Mouse (Mus musculus): ENCODE data around the gene Nadk2. TPM values are rescaled to one million over a fixed set of nuclear protein-coding genes. Genes with fewer than 3 reads are reported as not detected.

Nadk2 gene
- total RNA-seq, 1 experiment: 48.3 TPM

DNA sequence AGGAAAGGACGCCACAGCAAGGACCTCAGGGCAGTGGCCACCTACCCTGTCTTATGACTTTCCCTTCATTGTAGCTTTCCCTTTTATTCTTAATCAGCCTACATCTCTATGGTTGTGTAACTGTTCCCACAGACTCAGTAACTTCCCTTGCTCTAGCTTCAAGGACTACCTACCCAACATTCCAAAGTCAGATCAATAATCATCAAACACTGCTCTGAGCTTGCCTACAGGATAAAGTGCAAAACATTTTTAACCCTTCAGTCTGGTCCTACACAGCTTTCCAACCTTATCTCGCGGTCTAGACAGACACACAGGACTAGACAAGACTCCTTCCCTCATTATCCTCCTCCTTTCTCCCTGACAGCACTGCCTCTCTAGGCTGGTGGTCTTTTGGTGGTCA is 707 bp upstream of the Nadk2 start:
- Histone ChIP-seq H3K4me1 (ENCODE audit: control insufficient read depth in 2 of 2, insufficient read depth in 2 of 2, low read length in 2 of 2, poor library complexity in 1 of 2) (peaks cover 2 to 6% of the 10 kb centered on the region in 2 experiments), H3K9ac (ENCODE audit: insufficient read depth, low read depth, low read length, poor library complexity, severe bottlenecking) (peak overlapping the region; percentile 94), H3K4me3 (ENCODE audit: insufficient read depth in 1 of 2, low read depth in 1 of 2, low read length in 2 of 2, poor library complexity in 1 of 2, severe bottlenecking in 1 of 2) (peak overlapping the region; percentile 81 to 86), H3K9me3 (ENCODE audit: control insufficient read depth, insufficient read depth, low read depth, low read length) (no peaks in the 10 kb centered on the region), H3K36me3 (ENCODE audit: control insufficient read depth, insufficient read depth, low read length, poor library complexity, severe bottlenecking) (no peaks in the 10 kb centered on the region), H3K27ac (ENCODE audit: insufficient read depth, low read depth, low read length, poor library complexity, severe bottlenecking) (peak overlapping the region; percentile 94)
- TF ChIP-seq HCFC1 (IDR thresholded peaks at IDR 0.05; ENCODE audit: borderline replicate concordance, insufficient read depth, low read length) (no peak), MAFK (IDR thresholded peaks at IDR 0.05; ENCODE audit: insufficient read depth, low read depth, low read length) (no peak), ZC3H11A (IDR thresholded peaks at IDR 0.05; ENCODE audit: borderline replicate concordance, low read depth, low read length) (no peak), ZNF384 (IDR thresholded peaks at IDR 0.05; ENCODE audit: low read depth, low read length) (no peak), CHD2 (IDR thresholded peaks at IDR 0.05; ENCODE audit: low read depth, low read length) (no peak)
- in situ Hi-C loops (cut with MboI; ENCODE audit: low sequenced_read_pairs in 2 of 2, unreplicated experiment in 2 of 2): no loop called here
- DNase-seq (ENCODE audit: low read depth, low spot score): no peak

- H3K27ac ChIP-seq (ENCODE audit: insufficient read depth, low read depth, low read length, poor library complexity, severe bottlenecking): peak overlapping the region; percentile 62
- no peak for DNase-seq (ENCODE audit: low read depth, low spot score)
- H3K4me1 ChIP-seq (ENCODE audit: control insufficient read depth in 2 of 2, insufficient read depth in 2 of 2, low read length in 2 of 2, poor library complexity in 1 of 2): peaks cover 2 to 8% of the 10 kb centered on the region in 2 experiments
- H3K9ac ChIP-seq (ENCODE audit: insufficient read depth, low read depth, low read length, poor library complexity, severe bottlenecking): peak overlapping the region; percentile 96
- peak overlapping the region; percentile 86 to 99 for H3K4me3 ChIP-seq (ENCODE audit: insufficient read depth in 1 of 2, low read depth in 1 of 2, low read length in 2 of 2, poor library complexity in 1 of 2, severe bottlenecking in 1 of 2)
- H3K9me3 ChIP-seq (ENCODE audit: control insufficient read depth, insufficient read depth, low read depth, low read length): no peaks in the 10 kb centered on the region
- in situ Hi-C loops (cut with MboI; ENCODE audit: low sequenced_read_pairs in 2 of 2, unreplicated experiment in 2 of 2): no loop called here
- no peaks in the 10 kb centered on the region for H3K36me3 ChIP-seq (ENCODE audit: control insufficient read depth, insufficient read depth, low read length, poor library complexity, severe bottlenecking)
- TF ChIP-seq MAFK (IDR thresholded peaks at IDR 0.05; ENCODE audit: insufficient read depth, low read depth, low read length): no peak
- no peak for TF ChIP-seq HCFC1 (IDR thresholded peaks at IDR 0.05; ENCODE audit: borderline replicate concordance, insufficient read depth, low read length)
- no peak for TF ChIP-seq ZNF384 (IDR thresholded peaks at IDR 0.05; ENCODE audit: low read depth, low read length)
- TF ChIP-seq ZC3H11A (IDR thresholded peaks at IDR 0.05; ENCODE audit: borderline replicate concordance, low read depth, low read length): no peak
- no peak for TF ChIP-seq CHD2 (IDR thresholded peaks at IDR 0.05; ENCODE audit: low read depth, low read length)
Observed at GRCm38 (mm10) chr15:9071556-9072544, 790 bp downstream of the Nadk2 start.

DNA sequence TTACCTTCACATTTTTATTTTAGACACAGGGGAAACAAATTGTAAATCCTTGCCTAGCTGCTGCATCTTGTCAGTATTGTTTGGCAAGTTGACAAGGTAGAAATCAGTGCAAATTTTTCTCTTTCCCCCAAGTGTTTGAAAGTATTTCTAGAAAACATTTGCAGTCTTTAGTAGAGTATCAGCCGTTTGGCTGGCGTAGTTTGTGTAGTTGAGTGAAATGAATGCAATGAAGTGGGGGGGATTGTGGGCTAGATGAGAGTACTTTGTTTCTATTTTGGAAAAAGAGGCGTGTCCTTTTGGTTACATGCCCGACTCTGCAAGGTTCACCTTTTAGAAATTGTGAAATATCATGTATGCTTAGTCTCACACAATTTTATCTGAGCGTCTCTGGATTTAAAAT is 1.6 kb downstream of the Nadk2 start:
- in situ Hi-C loops (cut with MboI; ENCODE audit: low sequenced_read_pairs in 2 of 2, unreplicated experiment in 2 of 2): no loop called here
- peaks cover 2 to 8% of the 10 kb centered on the region in 2 experiments for H3K4me1 ChIP-seq (ENCODE audit: control insufficient read depth in 2 of 2, insufficient read depth in 2 of 2, low read length in 2 of 2, poor library complexity in 1 of 2)
- DNase-seq (ENCODE audit: low read depth, low spot score): no peak
- no peak overlapping the region for H3K9ac ChIP-seq (ENCODE audit: insufficient read depth, low read depth, low read length, poor library complexity, severe bottlenecking)
- H3K4me3 ChIP-seq (ENCODE audit: insufficient read depth in 1 of 2, low read depth in 1 of 2, low read length in 2 of 2, poor library complexity in 1 of 2, severe bottlenecking in 1 of 2): peak overlapping the region; percentile 86 to 99; a peak in 3 of 4 replicates
- H3K27ac ChIP-seq (ENCODE audit: insufficient read depth, low read depth, low read length, poor library complexity, severe bottlenecking): no peak overlapping the region
- TF ChIP-seq HCFC1 (IDR thresholded peaks at IDR 0.05; ENCODE audit: borderline replicate concordance, insufficient read depth, low read length): no peak
- no peak for TF ChIP-seq ZNF384 (IDR thresholded peaks at IDR 0.05; ENCODE audit: low read depth, low read length)
- no peak for TF ChIP-seq CHD2 (IDR thresholded peaks at IDR 0.05; ENCODE audit: low read depth, low read length)
- TF ChIP-seq MAFK (IDR thresholded peaks at IDR 0.05; ENCODE audit: insufficient read depth, low read depth, low read length): no peak
- TF ChIP-seq ZC3H11A (IDR thresholded peaks at IDR 0.05; ENCODE audit: borderline replicate concordance, low read depth, low read length): no peak
- no peaks in the 10 kb centered on the region for H3K9me3 ChIP-seq (ENCODE audit: control insufficient read depth, insufficient read depth, low read depth, low read length)
- H3K36me3 ChIP-seq (ENCODE audit: control insufficient read depth, insufficient read depth, low read length, poor library complexity, severe bottlenecking): no peaks in the 10 kb centered on the region

DNA sequence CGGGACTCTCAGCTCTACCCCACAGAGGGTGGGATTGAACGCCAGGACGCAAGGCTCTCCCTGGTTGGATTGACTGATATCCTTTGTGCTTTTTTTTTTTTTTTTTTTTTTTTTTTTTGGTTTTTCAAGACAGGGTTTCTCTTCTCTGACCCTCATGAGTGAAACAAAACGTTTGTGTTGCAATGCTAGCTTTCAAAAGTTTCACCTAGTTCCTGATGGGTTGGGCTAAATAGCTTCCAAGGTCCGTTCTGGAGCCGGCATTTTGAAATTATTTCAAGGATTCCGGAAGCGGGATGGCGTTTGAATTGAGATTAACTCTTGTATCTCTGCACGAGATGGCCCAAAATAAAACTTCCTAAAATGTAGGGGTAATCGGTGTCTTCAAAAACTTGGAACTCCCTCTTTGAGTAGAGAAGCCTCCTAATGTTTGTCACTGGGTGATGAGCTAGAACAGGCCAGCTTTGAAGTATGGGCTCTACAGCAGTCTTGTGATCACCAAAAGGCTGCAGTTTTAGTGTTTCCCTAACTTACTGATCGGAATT is 2.1 kb downstream of the Nadk2 start:
- no peak overlapping the region for H3K9ac ChIP-seq (ENCODE audit: insufficient read depth, low read depth, low read length, poor library complexity, severe bottlenecking)
- in situ Hi-C loops (cut with MboI; ENCODE audit: low sequenced_read_pairs in 2 of 2, unreplicated experiment in 2 of 2): no loop called here
- no peaks in the 10 kb centered on the region for H3K36me3 ChIP-seq (ENCODE audit: control insufficient read depth, insufficient read depth, low read length, poor library complexity, severe bottlenecking)
- H3K4me1 ChIP-seq (ENCODE audit: control insufficient read depth in 2 of 2, insufficient read depth in 2 of 2, low read length in 2 of 2, poor library complexity in 1 of 2): peaks cover 2 to 8% of the 10 kb centered on the region in 2 experiments
- peak overlapping the region in 1 of 2 experiments; percentile 86; a peak in 1 of 4 replicates for H3K4me3 ChIP-seq (ENCODE audit: insufficient read depth in 1 of 2, low read depth in 1 of 2, low read length in 2 of 2, poor library complexity in 1 of 2, severe bottlenecking in 1 of 2)
- H3K27ac ChIP-seq (ENCODE audit: insufficient read depth, low read depth, low read length, poor library complexity, severe bottlenecking): no peak overlapping the region
- H3K9me3 ChIP-seq (ENCODE audit: control insufficient read depth, insufficient read depth, low read depth, low read length): no peaks in the 10 kb centered on the region
- peak; percentile 65; the same call in 1 of the 2 replicates for TF ChIP-seq ZNF384 (IDR thresholded peaks at IDR 0.05; ENCODE audit: low read depth, low read length)
- TF ChIP-seq ZC3H11A (IDR thresholded peaks at IDR 0.05; ENCODE audit: borderline replicate concordance, low read depth, low read length): no peak
- no peak for DNase-seq (ENCODE audit: low read depth, low spot score)

Measured in ES-E14 (cell line).